Mouse (Mus musculus): ENCODE measurements around the gene Ralgapb. TPM values are rescaled to one million over a fixed set of nuclear protein-coding genes. Genes with fewer than 3 reads are reported as not detected.

Ralgapb gene
- polyA plus RNA-seq, 2 experiments from 2014 or later: 11.7 to 12.1 TPM

- no peak for ATAC-seq
Observed at GRCm38 (mm10) chr2:158519071-158519470, 109.4 kb downstream of the Ralgapb start.

- ATAC-seq: no peak
Observed at GRCm38 (mm10) chr2:158519800-158520199, 110.2 kb downstream of the Ralgapb start.

GRCm38 (mm10) chr2:158523060-158523459, 113.4 kb downstream of the Ralgapb start:
- no peak for ATAC-seq

GRCm38 (mm10) chr2:158524129-158524860, 114.6 kb downstream of the Ralgapb start:
- ATAC-seq: no peak

GRCm38 (mm10) chr2:158534090-158534489, 124.4 kb downstream of the Ralgapb start:
- peak; percentile 54 for ATAC-seq

- ATAC-seq: no peak
Observed at GRCm38 (mm10) chr2:158534559-158534958, 124.9 kb downstream of the Ralgapb start.

GRCm38 (mm10) chr2:158539433-158540305, 130.0 kb downstream of the Ralgapb start:
- ATAC-seq: no peak

GRCm38 (mm10) chr2:158541286-158541685, 131.6 kb downstream of the Ralgapb start:
- no peak for ATAC-seq

- no peak for ATAC-seq
Observed at GRCm38 (mm10) chr2:158545266-158545665, 135.6 kb downstream of the Ralgapb start.

- peak; percentile 70 for ATAC-seq
Observed at GRCm38 (mm10) chr2:158546751-158547150, 137.1 kb downstream of the Ralgapb start.

Other genes starting within 250 kb of the Ralgapb start
- not detected for gene D630003M21Rik, start 180.6 kb upstream of the Ralgapb start, polyA plus RNA-seq (2017; shearing (Covaris generic))
- not detected for gene Bpi, start 151.8 kb upstream of the Ralgapb start, polyA plus RNA-seq (2017; shearing (Covaris generic))
- 1 to 10 TPM in 1 of 2 experiments, not detected in 1; 1.3 TPM for gene Lbp, start 103.4 kb upstream of the Ralgapb start, polyA plus RNA-seq (2017; shearing (Covaris generic))
- under 1 TPM in 1 of 2 experiments, not detected in 1; 0.09 TPM for gene Snhg11, start 34.2 kb upstream of the Ralgapb start, polyA plus RNA-seq (2017; shearing (Covaris generic))
- gene Adig, start 92.8 kb downstream of the Ralgapb start, polyA plus RNA-seq (2017; shearing (Covaris generic)): not detected
- gene Arhgap40, start 102.9 kb downstream of the Ralgapb start, polyA plus RNA-seq (2017; shearing (Covaris generic)): not detected
- not detected for gene Slc32a1, start 200.9 kb downstream of the Ralgapb start, polyA plus RNA-seq (2017; shearing (Covaris generic))
- 1 to 10 TPM; 2.1 to 2.9 TPM for gene Actr5, start 215.0 kb downstream of the Ralgapb start, polyA plus RNA-seq (2017; shearing (Covaris generic))